Mouse (Mus musculus): Measurements from ENCODE around the gene Tff1.

The Tff1 gene

GRCm38 (mm10) chr17:31153785-31154184 is 11.3 kb downstream of the Tff1 start:
- DNase-seq (ENCODE audit: low spot score in 2 of 2), result no peak

DNA sequence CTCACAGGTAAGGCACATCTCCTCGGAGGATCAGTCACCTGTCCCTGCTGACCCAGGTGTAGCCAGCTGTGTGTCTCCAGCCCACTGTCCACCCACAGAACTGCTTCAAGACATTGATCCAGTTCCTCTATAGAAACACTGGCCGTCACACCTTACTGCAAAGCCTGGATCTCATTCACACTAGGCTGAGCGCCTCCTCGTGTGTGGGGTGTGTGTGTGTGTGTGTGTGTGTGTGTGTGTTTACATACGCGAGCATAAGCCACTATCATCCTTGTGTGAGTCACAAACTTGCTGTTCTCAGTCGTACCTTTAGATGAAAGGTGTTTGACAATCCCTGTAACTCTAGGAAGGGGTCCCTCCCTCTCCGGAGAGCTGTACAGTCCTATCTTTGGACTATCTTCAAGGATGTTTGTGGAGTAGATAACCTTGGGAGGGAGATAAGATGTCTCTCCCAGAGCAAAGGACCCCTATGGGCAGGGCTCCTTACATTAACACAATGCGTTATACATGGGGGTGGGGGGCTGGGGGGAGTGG is 12.0 kb downstream of the Tff1 start:
- no peak for DNase-seq (ENCODE audit: low spot score in 2 of 2)

GRCm38 (mm10) chr17:31152512-31152911 is 12.6 kb downstream of the Tff1 start:
- no peak for DNase-seq (ENCODE audit: low spot score in 2 of 2)

DNA sequence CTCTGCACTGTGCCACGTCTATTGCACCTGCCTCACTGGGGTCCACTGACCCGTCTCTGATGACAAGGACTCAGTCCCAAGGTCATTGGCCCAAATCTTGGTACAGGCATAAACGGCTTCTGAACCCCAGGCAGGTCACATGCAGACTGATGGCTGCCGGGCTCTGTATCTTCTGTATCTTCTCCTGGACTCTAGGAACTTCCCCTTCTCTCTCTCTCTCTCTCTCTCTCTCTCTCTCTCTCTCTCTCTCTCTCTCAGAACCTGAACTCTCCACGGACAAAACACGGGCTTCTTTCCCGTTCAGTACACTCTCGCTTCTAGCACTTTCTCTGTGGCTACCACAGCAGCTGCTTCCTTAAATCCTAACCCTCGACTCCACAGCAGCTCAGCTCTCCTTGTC is 19.1 kb downstream of the Tff1 start:
- DNase-seq (ENCODE audit: low spot score in 2 of 2), result no peak

DNA sequence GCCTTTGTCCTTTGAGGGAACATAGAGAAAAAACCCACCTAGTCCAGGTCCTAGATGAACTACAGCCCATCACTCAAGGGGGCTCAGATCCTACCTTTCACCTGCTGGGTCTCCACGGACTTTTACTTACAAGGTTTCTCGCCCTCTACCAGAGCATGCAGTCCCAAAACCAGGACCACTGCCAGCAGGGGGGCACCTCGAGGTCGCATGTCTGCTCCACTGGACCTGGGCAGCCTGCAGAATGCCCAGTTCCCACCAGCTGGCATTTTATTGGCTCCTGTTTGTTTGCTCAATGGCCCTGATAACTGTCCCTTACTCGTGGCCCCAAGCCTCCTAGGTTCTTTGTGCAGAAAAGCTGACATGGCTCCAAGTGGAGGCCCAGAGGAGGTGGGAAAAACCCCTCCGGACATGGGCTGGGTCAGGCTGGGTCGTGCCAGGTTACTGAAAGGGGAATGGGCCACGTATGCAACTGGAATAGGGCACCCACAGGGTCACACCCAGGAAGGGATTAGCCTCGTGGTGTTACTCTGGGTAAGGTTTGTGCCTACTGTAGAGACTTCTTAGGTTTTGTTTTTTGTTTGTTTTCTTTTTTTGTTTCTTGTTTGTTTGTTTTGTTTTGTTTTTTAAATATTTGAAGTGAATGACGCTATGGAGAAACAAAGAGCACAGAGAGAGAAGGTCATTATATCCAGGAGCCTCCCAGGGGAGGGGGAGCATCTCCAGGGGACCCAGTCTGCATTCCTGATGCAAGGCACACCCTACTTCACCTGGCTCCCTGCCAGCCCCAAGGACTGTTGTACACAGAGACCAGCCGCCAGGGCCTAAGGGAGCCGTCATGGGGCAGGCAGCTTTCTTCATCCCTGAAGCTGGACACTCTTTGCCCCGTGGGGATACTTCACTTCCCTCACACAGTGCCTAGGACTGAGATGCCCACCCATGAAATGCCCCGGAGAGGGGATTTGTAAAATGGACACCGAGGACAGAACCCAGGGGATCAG is 20.7 kb downstream of the Tff1 start, which contains the start of gene Tff2:
Gene Tff2 (minus strand): TSS at position 243 of the 998 bp plus-strand sequence.
- DNase-seq (ENCODE audit: low spot score in 2 of 2), result no peak

GRCm38 (mm10) chr17:31142116-31142515 is 23.0 kb downstream of the Tff1 start:
- no peak for DNase-seq (ENCODE audit: low spot score in 2 of 2)

GRCm38 (mm10) chr17:31138398-31138797 is 26.7 kb downstream of the Tff1 start:
- peak; percentile 32 to 70 for DNase-seq (ENCODE audit: low spot score in 2 of 2)

- no peak for DNase-seq (ENCODE audit: low spot score in 2 of 2)
Observed at GRCm38 (mm10) chr17:31136821-31137220, 28.3 kb downstream of the Tff1 start.

DNA sequence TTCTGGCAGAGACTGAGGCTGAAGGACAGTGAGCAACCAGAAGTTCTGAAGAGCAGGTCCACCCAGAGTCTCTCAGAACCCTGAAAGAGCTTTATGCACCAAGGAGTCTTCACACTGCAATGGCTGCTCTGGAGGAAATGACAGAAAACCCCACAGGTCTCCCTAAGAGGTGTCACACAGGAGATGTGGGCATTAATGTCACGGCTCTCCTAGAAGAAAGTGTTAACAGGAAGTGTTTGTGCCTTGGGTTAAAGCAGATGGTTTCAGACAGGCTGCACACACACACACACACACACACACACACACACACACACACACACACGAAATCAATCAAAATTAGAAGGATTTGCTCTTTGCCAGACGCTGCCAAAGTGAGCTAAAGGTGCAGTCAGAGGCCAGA is 28.8 kb downstream of the Tff1 start:
- DNase-seq (ENCODE audit: low spot score in 2 of 2), result no peak

- DNase-seq (ENCODE audit: low spot score in 2 of 2), result no peak
Observed at GRCm38 (mm10) chr17:31134913-31135312, 30.2 kb downstream of the Tff1 start.

GRCm38 (mm10) chr17:31133776-31134175 is 31.3 kb downstream of the Tff1 start:
- DNase-seq (ENCODE audit: low spot score in 2 of 2), result no peak

- DNase-seq (ENCODE audit: low spot score in 2 of 2), result no peak
Observed at GRCm38 (mm10) chr17:31131269-31131821, 33.7 kb downstream of the Tff1 start.

DNA sequence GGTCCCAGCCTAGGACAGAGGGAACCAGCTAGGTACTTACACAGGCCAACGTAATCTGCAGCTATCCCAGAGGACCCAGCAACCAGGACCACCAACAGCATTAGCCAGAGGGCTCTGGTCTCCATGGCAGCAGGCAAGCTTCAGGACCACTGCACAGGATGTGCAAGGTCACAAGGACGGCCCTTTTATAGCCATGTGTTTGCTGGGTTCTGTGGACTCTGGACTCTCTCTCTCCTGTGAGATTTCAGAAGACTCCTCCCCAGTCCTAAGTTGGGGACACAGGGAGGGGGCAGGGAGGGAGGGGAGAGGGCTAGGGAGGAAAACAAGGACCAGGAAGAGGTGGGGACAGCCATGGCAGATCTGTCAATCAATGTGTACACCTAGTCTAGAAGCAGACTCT is 35.6 kb downstream of the Tff1 start, which contains the start of gene Tff3:
Gene Tff3 (minus strand): TSS at position 195 of the 400 bp plus-strand sequence.
- DNase-seq (ENCODE audit: low spot score in 2 of 2), result no peak

DNA sequence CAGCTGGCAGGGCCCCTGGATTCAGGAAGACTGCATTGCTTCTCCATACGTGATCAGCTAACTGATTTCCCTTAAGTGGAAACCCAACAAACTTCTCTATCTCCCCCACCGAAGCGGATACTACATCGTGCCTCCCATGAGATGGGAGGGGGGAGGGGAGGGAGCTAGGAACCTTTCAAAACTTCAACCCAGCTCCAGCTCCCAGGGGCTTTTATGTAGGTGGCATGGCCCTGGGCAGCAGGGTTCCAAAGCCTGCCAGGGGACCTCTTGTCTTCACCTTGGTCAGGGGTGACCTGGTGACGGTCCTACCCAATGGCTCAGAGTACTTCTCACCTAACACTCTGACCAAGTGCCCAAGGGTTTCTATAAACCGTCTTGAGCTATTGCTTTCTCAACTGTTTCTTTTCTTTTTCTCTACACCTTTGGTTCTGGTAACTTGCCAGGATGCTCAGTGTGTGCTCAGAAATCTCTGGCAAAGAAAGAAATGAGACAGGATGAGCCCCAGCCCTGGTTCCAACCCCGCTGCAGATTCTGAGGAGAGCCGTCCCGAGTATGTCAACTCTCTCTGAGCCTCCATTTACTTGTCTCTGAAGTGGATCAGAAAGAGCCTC is 36.3 kb downstream of the Tff1 start:
- DNase-seq (ENCODE audit: low spot score in 2 of 2), result no peak

GRCm38 (mm10) chr17:31125548-31126266 is 39.4 kb downstream of the Tff1 start:
- no peak for DNase-seq (ENCODE audit: low spot score in 2 of 2)

- peak; percentile 55 to 78 for DNase-seq (ENCODE audit: low spot score in 2 of 2)
Observed at GRCm38 (mm10) chr17:31121975-31122374, 43.1 kb downstream of the Tff1 start.

DNA sequence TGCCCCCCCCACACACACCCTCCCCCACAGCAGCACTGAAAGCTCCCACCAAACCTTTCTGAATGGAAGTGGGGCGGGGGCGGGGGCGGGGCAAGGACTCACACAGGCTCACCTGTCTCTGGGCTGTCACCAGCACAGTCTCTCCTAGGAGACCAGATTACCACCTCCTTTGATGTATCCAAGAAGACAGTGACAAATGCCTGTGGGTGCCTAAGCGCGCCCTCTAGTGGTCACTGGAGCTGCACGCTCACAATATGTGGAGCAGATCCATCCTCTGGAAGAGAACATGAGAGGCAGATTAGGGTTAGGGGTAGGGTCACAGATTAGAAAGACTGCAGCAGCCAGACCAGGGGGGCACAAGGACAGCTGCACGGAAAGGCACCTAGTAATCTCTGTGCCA is 45.6 kb downstream of the Tff1 start:
- peak; percentile 67 to 85 for DNase-seq (ENCODE audit: low spot score in 2 of 2)

GRCm38 (mm10) chr17:31117946-31118345 is 47.1 kb downstream of the Tff1 start:
- no peak for DNase-seq (ENCODE audit: low spot score in 2 of 2)

DNA sequence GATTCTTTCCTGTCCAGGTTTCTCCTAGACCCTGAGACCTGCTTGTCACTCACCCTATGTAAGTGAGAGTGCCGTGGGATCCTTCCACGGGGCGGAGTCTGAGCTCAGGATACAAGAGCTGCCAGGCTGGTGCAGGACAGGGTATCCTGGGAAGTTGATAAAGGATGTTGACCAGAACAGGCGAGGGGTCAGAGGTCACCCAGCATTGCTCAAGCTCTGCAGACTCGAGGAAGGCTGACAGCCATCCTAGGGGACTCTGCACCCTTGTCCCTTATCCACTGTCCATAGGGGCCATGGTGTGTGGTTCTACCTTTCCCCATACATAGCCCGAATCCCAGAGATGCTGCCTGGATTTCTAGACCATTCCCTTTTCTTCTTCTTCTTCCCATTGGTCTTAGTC is 49.0 kb downstream of the Tff1 start:
- no peak for DNase-seq (ENCODE audit: low spot score in 2 of 2)

DNA sequence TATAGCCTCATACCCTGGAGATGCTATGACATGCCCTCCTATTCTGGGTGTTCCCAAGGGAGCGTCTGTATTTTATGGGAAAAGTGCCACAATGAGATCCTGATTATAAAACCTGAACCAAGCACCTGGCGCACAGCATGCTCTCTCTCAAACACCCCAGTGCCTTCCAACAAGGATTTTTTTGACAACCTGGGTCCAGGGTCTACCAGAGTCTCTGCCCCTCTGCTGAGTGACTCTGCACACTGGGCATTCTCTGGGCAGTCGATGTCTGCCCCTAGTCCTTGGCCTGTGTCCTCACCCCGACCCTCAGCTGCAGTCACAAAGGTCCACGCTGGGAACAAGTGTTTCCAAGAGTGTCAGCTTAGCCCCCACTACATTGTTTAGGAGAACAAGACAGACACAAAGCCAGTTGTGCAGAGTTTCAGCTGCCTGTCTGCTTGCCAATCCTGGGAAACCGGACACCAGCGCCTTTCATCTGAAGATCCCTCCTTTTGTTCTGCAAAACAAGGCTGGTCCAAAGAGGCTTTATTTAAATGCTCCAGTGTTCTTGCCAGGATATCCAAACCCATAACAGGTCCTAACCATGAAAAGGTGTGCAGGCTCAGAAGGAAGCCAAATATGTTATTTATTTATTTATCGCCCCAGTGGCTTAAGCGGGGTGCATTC is 51.8 kb downstream of the Tff1 start:
- DNase-seq (ENCODE audit: low spot score in 2 of 2), result no peak
